Mouse (Mus musculus) ovary, adult 10 weeks (tissue): ENCODE data around the gene Mrps15. TPM values are rescaled to one million over a fixed set of nuclear protein-coding genes. Genes with fewer than 3 reads are reported as not detected.

Experiments used
- polyA plus RNA-seq: library from polyadenylated mRNA; stranded (reverse); fragments of 350-450 nt; fragmentation: Illumina TruSeq; extraction: RNeasy Lipid Tissue Mini Kit (QIAGEN cat#74804); gene quantifications from one replicate; pipeline ENCODE4 v1.2.3, GENCODE M21; 2014

The Mrps15 gene
- polyA plus RNA-seq = 91.4 TPM

DNA sequence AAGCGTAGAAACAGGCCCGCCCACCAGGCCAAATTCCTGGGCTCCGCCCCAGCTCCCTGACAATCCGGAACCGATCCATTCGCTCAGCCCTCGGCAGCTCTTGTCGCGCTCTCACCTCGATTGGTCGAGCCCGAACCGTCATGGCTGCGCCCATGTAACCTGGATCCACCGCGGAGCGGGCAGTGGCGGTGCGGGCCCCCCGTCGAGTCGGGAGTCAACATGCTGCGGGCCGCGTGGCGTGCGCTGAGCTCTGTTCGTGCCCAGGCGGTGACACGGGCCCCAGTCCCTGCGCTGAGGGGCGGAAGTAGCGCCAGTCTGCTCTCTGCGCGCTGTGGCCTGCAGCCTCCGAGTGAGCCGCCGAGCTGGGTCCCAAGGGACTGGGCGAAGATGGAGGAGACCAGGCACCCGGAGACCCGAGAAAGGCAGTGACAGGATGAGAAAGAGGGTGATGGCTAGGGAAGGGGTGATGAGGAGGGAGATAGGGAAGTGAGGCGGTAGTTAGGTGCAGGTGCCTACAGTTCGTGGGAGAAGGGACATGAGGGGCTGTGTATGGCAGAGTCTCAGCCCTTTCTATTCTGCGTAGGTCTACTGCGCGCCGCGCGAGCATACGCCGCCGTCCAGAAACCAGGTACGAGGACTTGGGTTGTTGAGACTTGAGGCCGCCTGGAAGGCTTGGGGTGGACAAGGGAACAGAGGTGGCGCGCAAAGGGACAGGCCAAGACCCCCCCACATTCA lies at the start of gene Mrps15:
TSS of gene Mrps15 (plus strand) at position 75 of the 735 bp plus-strand sequence.

DNA sequence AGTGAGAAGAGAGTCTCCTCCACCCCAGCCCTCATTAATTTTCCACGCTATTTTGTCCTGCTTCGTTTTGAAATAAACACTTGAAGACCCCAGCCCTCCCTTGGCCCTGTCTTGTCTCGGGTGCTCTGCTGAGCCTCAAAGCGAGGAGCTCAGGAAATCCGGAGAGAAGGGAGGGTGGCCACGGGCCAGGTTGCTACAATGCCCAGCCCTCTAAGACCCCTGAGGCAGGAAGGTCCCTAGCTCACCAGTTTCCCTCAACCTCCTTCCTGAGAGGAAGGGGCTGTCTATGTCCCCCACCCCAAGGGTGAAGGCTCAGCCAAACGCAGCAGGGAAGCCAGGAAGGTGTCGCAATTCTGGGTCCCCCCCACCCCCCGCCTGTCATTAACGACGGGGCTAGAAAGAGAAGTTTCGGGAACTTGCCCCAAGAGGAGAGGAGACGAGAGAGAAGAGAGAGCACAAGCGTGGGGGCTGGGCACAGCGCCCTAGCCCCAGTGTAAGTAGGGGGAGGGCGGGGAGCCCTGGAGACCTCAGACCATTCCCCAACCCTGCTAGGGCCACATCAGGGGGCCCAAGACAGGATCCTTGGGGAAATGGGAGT lies 22.3 kb upstream of the Mrps15 start, which contains the start of gene Csf3r:
TSS of gene Csf3r (plus strand) at position 248 of the 598 bp plus-strand sequence.

DNA sequence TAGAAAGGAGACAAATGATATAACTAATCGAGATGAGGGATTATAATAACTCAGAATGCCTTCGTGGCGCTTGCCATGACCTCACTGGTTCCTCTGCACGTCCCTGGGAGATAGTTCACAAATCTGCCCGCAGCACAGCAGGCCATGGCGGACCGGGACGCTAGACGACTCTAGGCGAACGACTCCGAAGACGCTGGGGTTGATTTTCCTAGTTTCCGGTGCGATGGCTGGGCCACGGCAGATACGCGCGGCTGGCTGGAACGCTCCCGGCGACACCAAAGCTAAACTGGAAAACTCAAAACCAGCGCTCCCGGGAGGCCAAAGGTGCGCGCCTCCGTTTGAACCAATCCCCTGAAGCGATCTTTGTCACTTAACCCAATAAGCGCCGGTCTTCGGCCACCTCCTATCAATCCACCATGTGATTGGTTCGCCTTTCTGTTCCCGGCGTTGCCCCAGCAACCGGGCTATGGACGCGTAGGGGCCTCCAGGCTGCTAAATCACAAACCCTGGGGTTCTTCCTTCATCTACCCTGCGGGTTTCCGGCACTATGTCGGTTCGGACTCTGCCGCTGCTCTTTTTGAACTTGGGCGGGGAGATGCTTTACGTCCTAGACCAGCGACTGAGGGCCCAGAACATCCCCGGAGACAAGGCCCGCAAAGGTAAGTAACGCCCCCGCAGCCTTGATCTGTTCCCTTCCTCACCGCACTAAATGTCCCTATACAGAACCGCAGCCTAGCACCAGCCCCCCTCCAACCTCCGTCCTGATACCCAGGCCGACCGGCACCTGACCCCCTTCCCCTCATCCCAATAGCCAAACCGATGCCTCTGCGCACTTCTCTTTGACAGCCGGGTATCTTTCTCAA lies 11.6 kb downstream of the Mrps15 start, which contains the start of gene Oscp1:
TSS of gene Oscp1 (plus strand) at position 432 of the 863 bp plus-strand sequence.

DNA sequence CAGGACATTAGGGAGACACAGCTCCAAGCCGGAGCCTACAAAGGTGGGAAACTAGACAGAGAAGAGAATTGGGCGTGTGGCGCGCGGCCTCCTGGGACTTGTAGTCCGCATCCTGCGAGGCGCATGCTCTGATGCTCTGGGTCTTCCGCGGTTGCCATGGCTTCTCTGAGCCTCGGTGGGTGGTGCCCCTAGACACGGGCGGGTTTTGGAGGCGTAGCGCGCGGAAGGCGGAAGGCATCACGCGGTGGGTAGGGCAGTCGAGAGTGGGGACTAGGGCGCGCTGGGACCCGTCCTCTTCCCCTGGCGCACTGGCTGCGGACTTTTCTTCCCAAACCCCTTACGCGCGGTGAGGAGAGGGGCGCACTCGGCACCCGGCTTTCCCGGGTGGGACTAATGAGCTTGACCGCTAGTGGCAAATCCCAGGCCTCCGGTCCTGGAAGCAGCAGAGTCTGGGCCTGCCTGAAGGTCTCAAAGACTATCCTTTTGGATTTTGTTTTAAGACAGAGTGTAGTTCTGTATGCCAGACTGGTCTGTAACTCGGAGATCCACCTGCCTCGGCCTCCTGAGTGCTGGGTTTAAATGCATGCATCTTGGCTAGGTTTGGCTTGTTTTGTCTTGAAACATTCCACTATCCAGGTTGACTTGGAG lies 49.9 kb downstream of the Mrps15 start, which contains the start of gene Lsm10:
TSS of gene Lsm10 (plus strand) at position 160 of the 648 bp plus-strand sequence.

DNA sequence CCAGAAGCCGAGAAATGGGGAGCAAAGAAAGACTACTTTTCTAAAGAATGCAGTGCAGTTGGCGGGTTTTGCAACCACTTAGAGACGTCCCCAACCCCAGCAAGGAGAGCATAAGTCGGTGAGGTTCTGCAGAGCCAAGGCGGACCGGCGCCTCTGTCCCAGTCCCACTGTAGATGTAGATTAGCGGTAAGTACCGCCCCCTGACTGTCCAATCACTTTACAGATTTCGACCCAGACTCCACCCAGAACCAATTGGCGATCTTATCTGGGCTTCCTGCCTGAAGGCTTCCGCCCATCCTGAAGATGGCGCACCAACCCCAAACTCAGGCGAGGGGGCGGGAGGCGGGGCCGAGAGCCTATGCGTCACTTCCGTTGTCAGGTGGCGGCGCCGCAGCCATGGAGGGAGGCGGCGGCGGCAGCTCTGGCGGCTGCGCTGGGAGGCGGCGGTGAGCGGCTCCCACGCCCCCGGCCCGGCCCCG lies 56.9 kb downstream of the Mrps15 start, which contains the start of gene Stk40:
TSS of gene Stk40 (plus strand) at position 368 of the 479 bp plus-strand sequence.

Other genes starting within 250 kb of the Mrps15 start
- gene Csf3r, start 22.4 kb upstream of the Mrps15 start, polyA plus RNA-seq = 0.17 TPM
- 1.4 TPM for gene Oscp1, start 11.6 kb downstream of the Mrps15 start, polyA plus RNA-seq
- gene Lsm10, start 49.7 kb downstream of the Mrps15 start, polyA plus RNA-seq = 3.6 TPM
- 2.7 TPM for gene Stk40, start 57.0 kb downstream of the Mrps15 start, polyA plus RNA-seq
- not detected for gene Eva1b, start 100.8 kb downstream of the Mrps15 start, polyA plus RNA-seq
- 0.40 TPM for gene Sh3d21, start 116.6 kb downstream of the Mrps15 start, polyA plus RNA-seq
- 292 TPM for gene Thrap3, start 155.8 kb downstream of the Mrps15 start, polyA plus RNA-seq
- 1.6 TPM for gene Map7d1, start 209.4 kb downstream of the Mrps15 start, polyA plus RNA-seq
- 27.5 TPM for gene Trappc3, start 215.4 kb downstream of the Mrps15 start, polyA plus RNA-seq
- 2.4 TPM for gene Col8a2, start 239.9 kb downstream of the Mrps15 start, polyA plus RNA-seq